Mouse (Mus musculus) kidney, postnatal 0 days (tissue): ENCODE data around the gene Lrrk2. TPM values are rescaled to one million over a fixed set of nuclear protein-coding genes. Genes with fewer than 3 reads are reported as not detected.
"Not testable (repeated sequence)": the region's sequence is repeated elsewhere in the genome, so short reads cannot be mapped to it uniquely, and the experiment has no call there.

ENCODE experiments used
- ATAC-seq: fragments of 200-750 bp; cut with Nextera tagmentation; replicated peaks from 2 replicates; pipeline ENCODE4 v1.8.0; 2017; ENCODE audit warnings: low read depth, moderate number of reproducible peaks, moderate TSS enrichment, moderate library complexity; ENCODE audit not compliant: low FRiP score
- DNase-seq: peaks from one replicate; pipeline ENCODE4 v3.0.0-alpha.2; 2016; ENCODE audit warnings: low spot score
- H3K27ac ChIP-seq: fragments of 300-500 bp; sonication (generic); 2 replicates; pipeline ENCODE4 v1.5.1; 2014; ENCODE audit warnings: mild to moderate bottlenecking
- H3K27me3 ChIP-seq: fragments of 300-500 bp; sonication (generic); 2 replicates; pipeline ENCODE4 v1.6.1; 2014; ENCODE audit warnings: low read length, mixed read lengths; ENCODE audit not compliant: insufficient read depth
- H3K36me3 ChIP-seq: fragments of 300-500 bp; sonication (generic); 2 replicates; pipeline ENCODE4 v1.6.1; 2014; ENCODE audit warnings: low read length, mixed read lengths; ENCODE audit not compliant: insufficient read depth
- H3K4me1 ChIP-seq: fragments of 300-500 bp; sonication (generic); replicated peaks from 2 replicates; pipeline ENCODE4 v1.6.1; 2014; ENCODE audit warnings: antibody characterized with exemption, low read length, mixed read lengths; ENCODE audit not compliant: insufficient read depth
- H3K4me2 ChIP-seq: fragments of 300-500 bp; sonication (generic); 2 replicates; pipeline ENCODE4 v1.6.1; 2014; ENCODE audit warnings: mild to moderate bottlenecking, low read length, moderate library complexity, mixed read lengths
- H3K4me3 ChIP-seq: fragments of 300-500 bp; sonication (generic); replicated peaks from 2 replicates; pipeline ENCODE4 v1.5.1; 2014; ENCODE audit warnings: low read depth, low read length
- H3K9ac ChIP-seq: fragments of 300-500 bp; sonication (generic); 2 replicates; pipeline ENCODE4 v1.6.1; 2014; ENCODE audit warnings: low read depth, low read length
- H3K9me3 ChIP-seq: fragments of 300-500 bp; sonication (generic); replicated peaks from 2 replicates; pipeline ENCODE4 v1.6.1; 2016; ENCODE audit warnings: low read length, inconsistent platforms, mixed read lengths
- CTCF ChIP-seq: IDR thresholded peaks from 2 replicates; pipeline ENCODE4 v1.5.1; 2016; ENCODE audit warnings: antibody characterized with exemption, low read depth, mild to moderate bottlenecking, moderate library complexity
- WGBS: fragments of 180-500 bp; shearing (Covaris S2); extraction: QIAGEN DNeasy Blood & Tissue Kit; methylation state at CpG from one replicate; pipeline ENCODE4 v1.1.7; 2014; 5-methylcytosine and 5-hydroxymethylcytosine counted together
- polyA plus RNA-seq: library from polyadenylated mRNA; unstranded; fragments of >200 nt; fragmentation: Nextera tagmentation; extraction: Ambion mirVana; gene quantifications from 2 replicates; pipeline ENCODE4 v1.2.1, GENCODE M21; 2015

Lrrk2 gene
- polyA plus RNA-seq, 1 experiment from 2014 or later = 11.3 TPM

DNA sequence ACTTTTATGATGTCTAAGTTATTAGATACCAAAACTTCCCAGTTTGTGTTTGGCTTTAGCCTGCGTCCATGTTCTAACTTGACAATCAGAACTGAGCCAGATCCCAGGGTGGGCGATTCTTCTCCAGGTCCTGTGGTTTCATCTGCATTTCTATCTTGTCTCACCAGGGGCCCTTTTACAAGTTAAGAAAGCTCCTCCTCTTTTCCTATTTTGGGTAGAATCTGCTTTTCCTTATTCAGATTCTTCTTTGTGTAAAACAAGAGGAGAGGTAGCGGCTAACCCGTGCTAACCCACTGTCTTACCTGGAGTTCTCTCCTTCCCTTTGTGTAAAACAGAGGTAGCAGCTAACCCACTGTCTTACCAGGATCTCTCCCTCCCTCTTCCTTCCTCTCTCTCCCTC lies 99.1 kb downstream of the Lrrk2 start:
- Histone ChIP-seq H3K27ac (no peak overlapping the region), H3K4me2 (no peak overlapping the region), H3K27me3 (no peaks in the 10 kb centered on the region), H3K4me1 (no peaks in the 10 kb centered on the region), H3K36me3 (0 out of 2 replicates have a peak, but pooled peaks cover 3% of the 10 kb centered on the region), H3K9ac (no peak overlapping the region), H3K4me3 (no peak overlapping the region), H3K9me3 (no peaks in the 10 kb centered on the region)
- no peak for TF ChIP-seq CTCF
- DNase-seq (no peak), ATAC-seq (no peak)
- WGBS = 60% methylated on average over 4 of the region's 4 CpGs

DNA sequence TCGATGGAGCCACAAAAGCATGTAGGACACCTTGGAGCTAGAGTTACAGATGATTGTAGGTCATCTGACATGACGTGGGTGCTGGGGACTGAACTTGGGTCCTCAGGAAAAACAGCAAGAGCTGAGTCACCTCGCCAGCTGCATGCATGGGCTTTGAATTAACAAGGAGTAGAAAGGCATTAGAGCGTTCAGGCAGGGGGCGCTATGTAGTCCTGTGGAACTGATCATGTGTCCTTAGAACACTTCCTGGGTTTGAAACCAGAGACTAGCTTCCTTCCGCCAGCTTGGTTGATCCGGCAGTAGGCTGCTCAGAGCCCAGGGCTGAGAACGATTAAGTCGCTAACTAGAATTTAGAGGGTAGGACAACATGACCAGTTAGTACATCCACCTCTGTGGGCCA lies 106.2 kb downstream of the Lrrk2 start:
- Histone ChIP-seq H3K27ac (no peak overlapping the region), H3K9me3 (no peaks in the 10 kb centered on the region), H3K9ac (no peak overlapping the region), H3K4me3 (no peak overlapping the region), H3K36me3 (0 out of 2 replicates have a peak, but pooled peaks cover 3% of the 10 kb centered on the region), H3K4me2 (no peak overlapping the region), H3K4me1 (no peaks in the 10 kb centered on the region), H3K27me3 (no peaks in the 10 kb centered on the region)
- ATAC-seq = no peak
- no peak for TF ChIP-seq CTCF
- WGBS = 93% methylated on average over 9 of the region's 9 CpGs
- no peak for DNase-seq

DNA sequence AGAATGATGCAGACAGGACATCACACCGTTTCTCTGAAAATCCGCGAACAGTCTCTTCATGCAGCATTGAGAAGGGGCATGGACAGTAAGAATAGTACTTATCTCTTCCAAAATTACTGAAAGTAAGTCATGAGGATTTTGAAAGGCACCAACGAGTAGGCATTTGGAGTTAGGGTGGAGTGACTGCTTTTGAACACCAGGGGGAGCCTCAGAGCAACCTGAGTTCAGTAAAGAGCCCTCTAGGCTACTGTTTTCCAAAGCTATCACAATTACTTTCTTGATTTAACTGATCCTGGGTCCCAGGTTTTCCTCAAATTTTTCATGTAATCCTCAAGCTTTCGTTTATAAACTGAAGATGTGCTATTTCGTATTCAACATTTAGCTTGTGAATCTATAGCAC lies 108.2 kb downstream of the Lrrk2 start:
- no peaks in the 10 kb centered on the region for H3K4me1 ChIP-seq
- peak; percentile 88 for TF ChIP-seq CTCF
- H3K9ac ChIP-seq = no peak overlapping the region
- WGBS = 37% methylated on average over 6 of the region's 6 CpGs
- 0 out of 2 replicates have a peak, but pooled peaks cover 3% of the 10 kb centered on the region for H3K36me3 ChIP-seq
- no peak overlapping the region for H3K4me2 ChIP-seq
- H3K27ac ChIP-seq = no peak overlapping the region
- H3K9me3 ChIP-seq = no peaks in the 10 kb centered on the region
- no peak overlapping the region for H3K4me3 ChIP-seq
- H3K27me3 ChIP-seq = no peaks in the 10 kb centered on the region
- DNase-seq = peak; percentile 74
- ATAC-seq = no peak

- no peak for ATAC-seq
- H3K36me3 ChIP-seq = no peaks in the 10 kb centered on the region
- no peak overlapping the region for H3K27ac ChIP-seq
- no peaks in the 10 kb centered on the region for H3K4me1 ChIP-seq
- H3K4me3 ChIP-seq = no peak overlapping the region
- H3K27me3 ChIP-seq = no peaks in the 10 kb centered on the region
- no peak overlapping the region for H3K9ac ChIP-seq
- DNase-seq = no peak
- no peaks in the 10 kb centered on the region for H3K9me3 ChIP-seq
- no peak overlapping the region for H3K4me2 ChIP-seq
- no peak for TF ChIP-seq CTCF
- WGBS = 86% methylated on average over 11 of the region's 11 CpGs
These were observed 115.4 kb downstream of the Lrrk2 start for GRCm38 (mm10) chr15:91788338-91788737.

- ATAC-seq (no peak), DNase-seq (no peak)
- Histone ChIP-seq H3K36me3 (0 out of 2 replicates have a peak, but pooled peaks cover 4% of the 10 kb centered on the region), H3K27me3 (no peaks in the 10 kb centered on the region), H3K4me1 (no peaks in the 10 kb centered on the region), H3K4me2 (no peak overlapping the region), H3K4me3 (no peak overlapping the region), H3K9ac (no peak overlapping the region), H3K9me3 (no peaks in the 10 kb centered on the region), H3K27ac (no peak overlapping the region)
- WGBS = 84% methylated on average over 4 of the region's 4 CpGs
- TF ChIP-seq CTCF = no peak
These were observed 133.5 kb downstream of the Lrrk2 start for GRCm38 (mm10) chr15:91806463-91806862.

GRCm38 (mm10) chr15:91835319-91835718 lies 162.3 kb downstream of the Lrrk2 start:
- H3K27me3 ChIP-seq = no peaks in the 10 kb centered on the region
- 84% methylated on average over 6 of the region's 6 CpGs for WGBS
- H3K4me2 ChIP-seq = no peak overlapping the region
- no peaks in the 10 kb centered on the region for H3K9me3 ChIP-seq
- no peak for TF ChIP-seq CTCF
- H3K4me3 ChIP-seq = no peak overlapping the region
- no peak overlapping the region for H3K27ac ChIP-seq
- ATAC-seq (no peak), DNase-seq (no peak)
- H3K9ac ChIP-seq = no peak overlapping the region
- no peaks in the 10 kb centered on the region for H3K4me1 ChIP-seq
- no peaks in the 10 kb centered on the region for H3K36me3 ChIP-seq

DNA sequence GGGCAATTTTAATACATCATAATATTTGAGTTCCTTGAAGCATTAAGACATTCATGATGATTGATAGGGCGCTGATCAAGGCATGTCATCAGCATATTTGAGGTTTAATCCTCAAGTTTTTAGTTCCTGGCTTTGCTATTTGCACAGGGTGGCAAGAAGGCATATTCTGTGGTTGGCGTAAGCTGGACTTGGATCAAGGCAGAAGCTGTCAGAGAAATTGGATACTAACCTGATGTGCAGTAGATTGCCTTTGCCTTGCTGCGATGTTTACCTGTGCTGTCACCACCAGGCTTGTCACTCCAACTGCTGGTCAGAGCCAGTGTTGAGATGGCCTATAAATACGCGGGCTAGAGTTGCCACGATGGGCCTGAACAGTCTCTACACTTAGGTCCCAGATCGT lies 165.0 kb downstream of the Lrrk2 start, which contains the start of gene Smgc:
Gene Smgc, plus strand, starts transcription at position 301 of the 400 bp plus-strand sequence.
- H3K4me2 ChIP-seq = no peak within 1 kb of the TSS
- no peak within 1 kb of the TSS for H3K9ac ChIP-seq
- H3K27me3 ChIP-seq = no peaks in the 10 kb centered on the region
- H3K27ac ChIP-seq = no peak within 1 kb of the TSS
- H3K9me3 ChIP-seq = no peaks in the 10 kb centered on the region
- DNase-seq = no peak
- no peaks in the 10 kb centered on the region for H3K4me1 ChIP-seq
- no peak within 1 kb of the TSS for H3K4me3 ChIP-seq
- WGBS = 90% methylated on average over 7 of the region's 7 CpGs
- H3K36me3 ChIP-seq = no peaks in the 10 kb centered on the region
- no peak for TF ChIP-seq CTCF
- ATAC-seq = no peak

DNA sequence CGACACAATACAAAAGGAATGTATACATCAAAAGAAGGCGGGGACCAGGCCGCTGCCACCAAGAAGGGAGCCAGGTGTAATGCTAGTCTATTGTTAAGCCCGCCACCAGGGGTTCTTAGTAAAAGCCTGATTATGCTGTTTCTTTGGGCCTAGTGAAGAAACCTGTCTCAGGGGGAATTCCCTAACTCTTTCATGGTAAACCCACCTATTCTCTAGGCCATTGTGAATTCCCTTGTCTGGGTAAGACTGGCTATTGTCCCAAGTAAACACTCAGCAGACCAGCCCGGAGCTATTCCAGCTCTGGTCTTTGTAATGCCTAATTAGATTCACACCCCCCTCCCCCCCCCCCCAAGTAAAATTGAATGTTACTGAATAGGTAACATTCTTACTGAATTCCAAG lies 191.2 kb downstream of the Lrrk2 start:
- not testable (repeated sequence) for H3K4me3 ChIP-seq, H3K36me3 ChIP-seq, ATAC-seq, DNase-seq, H3K9me3 ChIP-seq, H3K4me2 ChIP-seq, H3K4me1 ChIP-seq, H3K27me3 ChIP-seq, H3K27ac ChIP-seq, H3K9ac ChIP-seq
- 38% methylated on average over 5 of the region's 5 CpGs for WGBS
